Mouse (Mus musculus) kidney, adult 2 months (tissue): ENCODE results near the gene Cbfa2t3. TPM values are rescaled to one million over a fixed set of nuclear protein-coding genes. Genes with fewer than 3 reads are reported as not detected.
A peak's percentile ranks its signal among the peaks of the same experiment; 100 is the strongest.

Source experiments
- DNase-seq: peaks from one replicate; pipeline ENCODE4 v3.0.0; 2021
- H3K27ac ChIP-seq: fragments of 200-500 bp; 2 replicates; pipeline ENCODE4 v1.5.1; 2012; ENCODE audit warnings: low read depth, low read length, control low read depth, inconsistent platforms; ENCODE audit not compliant: insufficient read depth
- H3K27me3 ChIP-seq: fragments of 200-500 bp; replicated peaks from 2 replicates; pipeline ENCODE4 v1.6.1; 2012; ENCODE audit warnings: mild to moderate bottlenecking, moderate library complexity, low read length, inconsistent platforms; ENCODE audit not compliant: control insufficient read depth, insufficient read depth
- H3K36me3 ChIP-seq: fragments of 200-500 bp; 2 replicates; pipeline ENCODE4 v1.6.1; 2012; ENCODE audit warnings: mild to moderate bottlenecking, moderate library complexity, low read length, inconsistent platforms; ENCODE audit not compliant: control insufficient read depth, insufficient read depth
- H3K4me1 ChIP-seq: fragments of 200-500 bp; 2 replicates; pipeline ENCODE4 v1.6.1; 2011; ENCODE audit warnings: low read length; ENCODE audit not compliant: control insufficient read depth, insufficient read depth
- H3K4me3 ChIP-seq: fragments of 200-500 bp; 2 replicates; pipeline ENCODE4 v1.5.1; 2011; ENCODE audit warnings: mild to moderate bottlenecking, low read depth, low read length, control low read depth; ENCODE audit not compliant: insufficient read depth
- CTCF ChIP-seq: fragments of 200-500 bp; conservative IDR thresholded peaks from 2 replicates; pipeline ENCODE4 v1.5.1; 2011; ENCODE audit warnings: low read depth, mild to moderate bottlenecking, control low read depth, low read length, moderate library complexity, mixed read lengths; ENCODE audit not compliant: insufficient read depth, insufficient read length
- POLR2A ChIP-seq: fragments of 200-500 bp; IDR thresholded peaks from one replicate; pipeline ENCODE4 v1.6.1; 2011; ENCODE audit warnings: low read depth, low read length, control low read depth
- WGBS: fragments of 180-500 bp; shearing (Covaris S2); methylation state at CpG from one replicate; pipeline ENCODE4 v1.1.7; 2018; 5-methylcytosine and 5-hydroxymethylcytosine counted together
- polyA plus RNA-seq: library from polyadenylated mRNA; depleted of rRNA; stranded (reverse); fragments of >200 nt; gene quantifications from 2 replicates; pipeline ENCODE4 v1.2.3, GENCODE M21; 2012

Gene Cbfa2t3
- polyA plus RNA-seq, 1 experiment, result 6.7 TPM

GRCm38 (mm10) chr8:122726789-122727188 is 27.9 kb upstream of the Cbfa2t3 start:
- no peak overlapping the region for H3K4me3 ChIP-seq
- H3K36me3 ChIP-seq, result no peaks in the 10 kb centered on the region
- TF ChIP-seq POLR2A (no peak), CTCF (no peak)
- DNase-seq, result no peak
- no peaks in the 10 kb centered on the region for H3K4me1 ChIP-seq
- 64% methylated on average over 2 of the region's 2 CpGs for WGBS
- no peaks in the 10 kb centered on the region for H3K27me3 ChIP-seq
- no peak overlapping the region for H3K27ac ChIP-seq

- Histone ChIP-seq H3K27ac (no peak overlapping the region), H3K36me3 (no peaks in the 10 kb centered on the region), H3K4me3 (no peak overlapping the region), H3K4me1 (no peaks in the 10 kb centered on the region), H3K27me3 (no peaks in the 10 kb centered on the region)
- DNase-seq, result no peak
- TF ChIP-seq POLR2A (no peak), CTCF (no peak)
- WGBS, result 89% methylated on average over 6 of the region's 6 CpGs
These were observed 26.3 kb upstream of the Cbfa2t3 start for GRCm38 (mm10) chr8:122725187-122725586.

GRCm38 (mm10) chr8:122720811-122721640 is 22.1 kb upstream of the Cbfa2t3 start:
- TF ChIP-seq CTCF, result no peak
- no peak for TF ChIP-seq POLR2A
- H3K4me3 ChIP-seq, result no peak overlapping the region
- no peaks in the 10 kb centered on the region for H3K27me3 ChIP-seq
- H3K4me1 ChIP-seq, result no peaks in the 10 kb centered on the region
- DNase-seq, result peak; percentile 57
- H3K36me3 ChIP-seq, result no peaks in the 10 kb centered on the region
- 0 out of 2 replicates have a peak overlapping the region, but pooled peaks have one; percentile 24 for H3K27ac ChIP-seq
- 55% methylated on average over 14 of the region's 14 CpGs for WGBS

- Histone ChIP-seq H3K36me3 (no peaks in the 10 kb centered on the region), H3K4me3 (no peak overlapping the region), H3K4me1 (no peaks in the 10 kb centered on the region), H3K27ac (0 out of 2 replicates have a peak overlapping the region, but pooled peaks have one; percentile 24), H3K27me3 (no peaks in the 10 kb centered on the region)
- WGBS, result 18% methylated on average over 25 of the region's 25 CpGs
- no peak for TF ChIP-seq POLR2A
- TF ChIP-seq CTCF, result no peak
- DNase-seq, result peak; percentile 42
These were observed 21.3 kb upstream of the Cbfa2t3 start for GRCm38 (mm10) chr8:122720070-122720729.

GRCm38 (mm10) chr8:122719500-122720065 is 20.7 kb upstream of the Cbfa2t3 start:
- WGBS, result 35% methylated on average over 7 of the region's 7 CpGs
- H3K4me3 ChIP-seq, result no peak overlapping the region
- no peaks in the 10 kb centered on the region for H3K36me3 ChIP-seq
- peak; percentile 51 for DNase-seq
- H3K27ac ChIP-seq, result 0 out of 2 replicates have a peak overlapping the region, but pooled peaks have one; percentile 7
- H3K4me1 ChIP-seq, result no peaks in the 10 kb centered on the region
- TF ChIP-seq POLR2A, result no peak
- TF ChIP-seq CTCF, result no peak
- no peaks in the 10 kb centered on the region for H3K27me3 ChIP-seq

GRCm38 (mm10) chr8:122718711-122719499 is 20.0 kb upstream of the Cbfa2t3 start:
- WGBS, result 61% methylated on average over 14 of the region's 14 CpGs
- Histone ChIP-seq H3K4me3 (no peak overlapping the region), H3K27me3 (no peaks in the 10 kb centered on the region), H3K27ac (no peak overlapping the region), H3K4me1 (no peaks in the 10 kb centered on the region), H3K36me3 (no peaks in the 10 kb centered on the region)
- TF ChIP-seq CTCF, result no peak
- no peak for TF ChIP-seq POLR2A
- peak; percentile 76 for DNase-seq
